In genomic region chr2:69500357-69500756, GRCm38 (mm10) we compare ENCODE assay signal across 25 mouse cellular contexts.
"Had no signal": no experiment of that assay in that cellular context is flagged by ENCODE, and none has a peak within 500 bp of the region (broad histone marks: within the 10 kb centered on the region; RNA-seq: fewer than 3 reads in every experiment).

No protein-coding gene starts in this region.

- H3K4me1 ChIP-seq: heart, embryonic 13.5 days; heart, embryonic 15.5 days; hindbrain, embryonic 13.5 days; hindbrain, embryonic 15.5 days; kidney, embryonic 15.5 days; limb, embryonic 13.5 days; limb, embryonic 15.5 days; liver, embryonic 12.5 days had no signal

- H3K4me3 ChIP-seq: heart, embryonic 13.5 days; heart, embryonic 15.5 days; hindbrain, embryonic 13.5 days; hindbrain, embryonic 15.5 days; kidney, embryonic 15.5 days; limb, embryonic 13.5 days; limb, embryonic 15.5 days; liver, embryonic 12.5 days had no signal

- ATAC-seq: hindbrain, postnatal 0 days; intestine, embryonic 16.5 days; liver, embryonic 12.5 days had no signal

- H3K9ac ChIP-seq: heart, embryonic 13.5 days; heart, embryonic 15.5 days; hindbrain, embryonic 13.5 days; hindbrain, embryonic 15.5 days; kidney, embryonic 15.5 days; limb, embryonic 13.5 days; limb, embryonic 15.5 days; liver, embryonic 12.5 days had no signal

- DNase-seq: gastrocnemius, postnatal 10 days; gastrocnemius, postnatal 25 days; heart, adult 18-20 months; heart, postnatal 14 days; heart, postnatal 36 days; kidney, adult 11 months; kidney, adult 2 months; kidney, adult 9 months; kidney, postnatal 14 days; kidney, postnatal 36 days; layer of hippocampus, adult 9-11 months; layer of hippocampus, postnatal 36 days; left cerebral cortex, postnatal 4 days had no signal

- H3K27ac ChIP-seq: heart, embryonic 13.5 days; heart, embryonic 15.5 days; hindbrain, embryonic 13.5 days; hindbrain, embryonic 15.5 days; hindbrain, postnatal 0 days; kidney, embryonic 15.5 days; kidney, postnatal 0 days; limb, embryonic 13.5 days; limb, embryonic 15.5 days; liver, embryonic 12.5 days had no signal

- H3K9me3 ChIP-seq: heart, embryonic 13.5 days; heart, embryonic 15.5 days; hindbrain, embryonic 13.5 days; hindbrain, embryonic 15.5 days; kidney, embryonic 15.5 days; limb, embryonic 13.5 days; limb, embryonic 15.5 days; liver, embryonic 12.5 days had no signal

- H3K4me2 ChIP-seq: heart, embryonic 11.5 days; heart, embryonic 13.5 days; heart, embryonic 15.5 days; hindbrain, embryonic 13.5 days; hindbrain, embryonic 15.5 days; kidney, embryonic 15.5 days; limb, embryonic 13.5 days; limb, embryonic 15.5 days; liver, embryonic 12.5 days had no signal

- H3K27me3 ChIP-seq: heart, embryonic 15.5 days; hindbrain, embryonic 13.5 days; hindbrain, embryonic 15.5 days; kidney, embryonic 15.5 days; limb, embryonic 13.5 days; limb, embryonic 15.5 days; liver, embryonic 12.5 days had no signal

- H3K36me3 ChIP-seq: heart, embryonic 13.5 days; heart, embryonic 15.5 days; hindbrain, embryonic 13.5 days; hindbrain, embryonic 15.5 days; kidney, embryonic 15.5 days; limb, embryonic 13.5 days; limb, embryonic 15.5 days; liver, embryonic 12.5 days had no signal
